Mouse (Mus musculus): ENCODE measurements at regions not wholly inside any gene's neighbourhood (a gene's known extent, or its start where the extent isn't known, plus 50 kb on each side); places are given as distances from the start of the nearest gene placed in this dataset.
A peak's percentile ranks its signal among the peaks of the same experiment; 100 is the strongest.

DNA sequence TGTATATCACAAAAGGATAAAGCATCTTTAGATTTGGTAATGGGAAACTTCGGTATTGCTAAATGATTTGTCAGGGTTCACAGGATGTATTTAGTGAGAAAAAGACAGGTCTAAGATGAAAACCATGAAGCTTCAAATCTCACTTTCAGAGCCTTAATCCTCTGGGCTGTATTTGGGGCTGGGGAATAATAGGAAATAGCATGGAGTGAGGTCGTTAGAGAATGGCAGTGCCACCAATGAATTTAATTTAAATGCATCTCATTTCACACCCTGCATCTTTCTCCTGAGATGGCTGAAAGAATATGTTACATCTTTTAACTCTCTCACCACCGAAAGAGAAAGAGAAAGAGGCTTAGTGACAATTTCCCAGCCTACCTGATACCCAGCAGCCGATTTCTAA, 1427.2 kb upstream of the Got2 start:
- no peak overlapping the region for H3K4me3 ChIP-seq (ENCODE audit: low read depth, low read length)
- DNase-seq (ENCODE audit: low spot score): no peak
- no peaks in the 10 kb centered on the region for H3K27me3 ChIP-seq (ENCODE audit: control insufficient read depth, insufficient read depth, low read length)
- no peak overlapping the region for H3K9ac ChIP-seq (ENCODE audit: low read length)
- no peak overlapping the region for H3K27ac ChIP-seq (replicated peaks; ENCODE audit: low read depth, low read length)
- no peak for ATAC-seq (ENCODE audit: insufficient number of reproducible peaks, low FRiP score, low TSS enrichment, low read depth)
- WGBS: 71% methylated on average over 4 of the region's 4 CpGs
- H3K4me1 ChIP-seq (ENCODE audit: control insufficient read depth, insufficient read depth, low read length): no peaks in the 10 kb centered on the region
- no peak overlapping the region for H3K4me2 ChIP-seq (ENCODE audit: low read depth, severe bottlenecking)
- no peaks in the 10 kb centered on the region for H3K36me3 ChIP-seq (ENCODE audit: control insufficient read depth, insufficient read depth, low read length)
- no peaks in the 10 kb centered on the region for H3K9me3 ChIP-seq (ENCODE audit: control insufficient read depth, low read length)

DNA sequence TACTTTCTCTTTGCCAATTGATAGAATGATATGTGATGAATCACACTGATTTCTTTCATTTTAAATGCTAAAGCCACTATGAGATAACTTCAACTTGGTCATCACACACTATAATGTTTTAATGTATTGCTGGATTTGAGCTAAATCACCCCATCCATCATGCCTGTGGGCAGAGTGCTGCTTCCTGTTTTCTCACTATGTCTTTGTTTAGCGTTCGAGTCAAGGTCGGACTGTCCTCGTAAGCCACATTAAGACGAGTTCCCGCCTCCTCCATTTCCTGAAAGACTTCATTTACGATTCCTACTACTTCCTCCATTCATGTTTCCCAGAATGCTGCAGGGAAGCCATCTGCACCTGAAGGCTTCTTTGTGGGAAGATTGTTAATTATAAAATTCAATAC, 1420.0 kb upstream of the Got2 start:
- Histone ChIP-seq H3K9me3 (ENCODE audit: control insufficient read depth, low read length) (no peaks in the 10 kb centered on the region), H3K27me3 (ENCODE audit: control insufficient read depth, insufficient read depth, low read length) (no peaks in the 10 kb centered on the region), H3K9ac (ENCODE audit: low read length) (no peak overlapping the region), H3K27ac (replicated peaks; ENCODE audit: low read depth, low read length) (no peak overlapping the region), H3K4me3 (ENCODE audit: low read depth, low read length) (no peak overlapping the region), H3K4me2 (ENCODE audit: low read depth, severe bottlenecking) (no peak overlapping the region), H3K4me1 (ENCODE audit: control insufficient read depth, insufficient read depth, low read length) (no peaks in the 10 kb centered on the region), H3K36me3 (ENCODE audit: control insufficient read depth, insufficient read depth, low read length) (no peaks in the 10 kb centered on the region)
- DNase-seq (ENCODE audit: low spot score) (no peak), ATAC-seq (ENCODE audit: insufficient number of reproducible peaks, low FRiP score, low TSS enrichment, low read depth) (no peak)
- 60% methylated on average over 7 of the region's 7 CpGs for WGBS

DNA sequence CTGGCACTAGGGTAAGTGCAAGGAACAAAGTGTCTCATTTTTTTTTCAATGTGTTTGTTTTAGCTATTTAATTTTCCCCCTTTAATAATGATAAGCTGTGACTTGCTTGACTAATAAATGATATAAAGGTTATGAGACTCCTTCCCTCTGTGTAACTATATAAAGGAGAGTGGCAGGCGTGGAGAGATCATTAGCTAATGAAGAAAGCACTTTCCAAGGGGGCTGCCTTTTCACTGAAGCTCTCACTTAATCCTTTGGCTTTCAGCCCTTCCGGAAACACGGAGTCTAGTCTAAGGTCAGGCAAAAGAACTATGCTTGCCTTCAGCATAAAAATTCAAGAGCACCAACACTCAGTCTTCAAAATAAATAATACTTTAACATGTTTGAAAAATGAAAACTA, 1382.2 kb upstream of the Got2 start:
- Histone ChIP-seq H3K4me3 (ENCODE audit: low read depth, low read length) (no peak overlapping the region), H3K36me3 (ENCODE audit: control insufficient read depth, insufficient read depth, low read length) (no peaks in the 10 kb centered on the region), H3K4me1 (ENCODE audit: control insufficient read depth, insufficient read depth, low read length) (no peaks in the 10 kb centered on the region), H3K9ac (ENCODE audit: low read length) (no peak overlapping the region), H3K27ac (replicated peaks; ENCODE audit: low read depth, low read length) (no peak overlapping the region), H3K27me3 (ENCODE audit: control insufficient read depth, insufficient read depth, low read length) (no peaks in the 10 kb centered on the region), H3K4me2 (ENCODE audit: low read depth, severe bottlenecking) (no peak overlapping the region), H3K9me3 (ENCODE audit: control insufficient read depth, low read length) (no peaks in the 10 kb centered on the region)
- 51% methylated on average over 3 of the region's 3 CpGs for WGBS
- ATAC-seq (ENCODE audit: insufficient number of reproducible peaks, low FRiP score, low TSS enrichment, low read depth) (no peak), DNase-seq (ENCODE audit: low spot score) (no peak)

DNA sequence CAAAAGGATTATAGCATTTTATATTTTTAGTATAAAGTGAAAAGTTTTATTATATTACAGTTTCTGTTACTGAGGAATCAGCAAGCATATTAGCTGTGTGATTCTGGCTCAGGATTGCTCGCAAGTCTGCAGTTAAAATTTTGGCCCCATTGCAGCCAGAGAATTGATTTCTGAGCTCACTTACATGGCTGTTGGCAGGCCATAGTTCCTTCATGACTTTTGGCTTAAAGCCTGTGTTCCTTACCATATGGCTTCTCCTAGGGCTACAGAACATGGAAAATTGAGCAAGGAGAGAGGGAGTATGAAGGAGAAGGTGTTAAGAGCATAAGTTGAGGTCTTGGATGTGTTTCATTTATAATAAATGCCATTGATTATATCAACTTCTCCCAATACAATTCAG, 1372.6 kb upstream of the Got2 start:
- no peak overlapping the region for H3K9ac ChIP-seq (ENCODE audit: low read length)
- H3K4me2 ChIP-seq (ENCODE audit: low read depth, severe bottlenecking): no peak overlapping the region
- H3K36me3 ChIP-seq (ENCODE audit: control insufficient read depth, insufficient read depth, low read length): no peaks in the 10 kb centered on the region
- ATAC-seq (ENCODE audit: insufficient number of reproducible peaks, low FRiP score, low TSS enrichment, low read depth) (no peak), DNase-seq (ENCODE audit: low spot score) (no peak)
- no peak overlapping the region for H3K4me3 ChIP-seq (ENCODE audit: low read depth, low read length)
- H3K9me3 ChIP-seq (ENCODE audit: control insufficient read depth, low read length): no peaks in the 10 kb centered on the region
- H3K27me3 ChIP-seq (ENCODE audit: control insufficient read depth, insufficient read depth, low read length): no peaks in the 10 kb centered on the region
- no peak overlapping the region for H3K27ac ChIP-seq (replicated peaks; ENCODE audit: low read depth, low read length)
- no peaks in the 10 kb centered on the region for H3K4me1 ChIP-seq (ENCODE audit: control insufficient read depth, insufficient read depth, low read length)
- 79% methylated on average over 1 of the region's 1 CpGs for WGBS

DNA sequence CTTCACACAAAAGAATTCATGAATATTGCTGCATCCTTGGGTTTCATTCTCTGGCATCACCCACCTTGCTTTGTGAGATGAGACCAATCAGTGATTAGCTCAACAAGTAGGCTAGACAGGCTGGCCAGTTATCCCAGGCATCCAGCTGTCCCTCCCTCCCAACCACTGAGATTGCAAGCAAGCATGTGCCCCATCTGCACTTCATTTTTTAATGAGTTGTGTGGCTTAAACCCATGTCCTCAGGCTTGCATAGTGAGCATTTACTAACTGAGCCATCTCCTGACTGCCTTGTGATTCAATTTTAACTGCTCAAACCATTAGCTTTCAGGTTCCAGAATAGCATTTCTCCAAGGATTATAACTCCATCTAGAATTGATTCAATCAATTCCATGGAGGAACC, 1365.8 kb upstream of the Got2 start:
- no peaks in the 10 kb centered on the region for H3K27me3 ChIP-seq (ENCODE audit: control insufficient read depth, insufficient read depth, low read length)
- no peak overlapping the region for H3K9ac ChIP-seq (ENCODE audit: low read length)
- no peaks in the 10 kb centered on the region for H3K4me1 ChIP-seq (ENCODE audit: control insufficient read depth, insufficient read depth, low read length)
- H3K9me3 ChIP-seq (ENCODE audit: control insufficient read depth, low read length): no peaks in the 10 kb centered on the region
- no peak overlapping the region for H3K27ac ChIP-seq (replicated peaks; ENCODE audit: low read depth, low read length)
- DNase-seq (ENCODE audit: low spot score) (no peak), ATAC-seq (ENCODE audit: insufficient number of reproducible peaks, low FRiP score, low TSS enrichment, low read depth) (no peak)
- no peaks in the 10 kb centered on the region for H3K36me3 ChIP-seq (ENCODE audit: control insufficient read depth, insufficient read depth, low read length)
- no peak overlapping the region for H3K4me3 ChIP-seq (ENCODE audit: low read depth, low read length)
- H3K4me2 ChIP-seq (ENCODE audit: low read depth, severe bottlenecking): no peak overlapping the region

DNA sequence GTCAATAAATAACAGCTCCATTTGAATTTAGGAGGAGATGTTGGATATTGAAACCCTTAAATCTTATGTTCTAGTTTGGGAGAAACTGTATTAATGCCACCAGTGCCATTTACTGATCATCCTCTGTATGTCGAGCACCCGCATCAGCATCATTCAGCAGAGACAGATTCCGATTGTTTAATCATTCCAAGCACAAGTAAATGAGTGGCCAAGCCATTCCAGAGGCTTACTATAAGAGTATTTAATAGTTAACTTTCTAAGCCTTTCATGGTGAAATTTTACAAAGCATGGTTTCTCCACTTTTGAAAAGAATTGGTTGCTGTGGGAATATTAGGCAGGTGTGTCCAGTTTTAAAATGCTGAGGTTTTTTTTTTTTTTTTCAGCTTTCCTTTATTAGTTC, 1363.9 kb upstream of the Got2 start:
- H3K36me3 ChIP-seq (ENCODE audit: control insufficient read depth, insufficient read depth, low read length): no peaks in the 10 kb centered on the region
- H3K27me3 ChIP-seq (ENCODE audit: control insufficient read depth, insufficient read depth, low read length): no peaks in the 10 kb centered on the region
- WGBS: 81% methylated on average over 3 of the region's 3 CpGs
- H3K27ac ChIP-seq (replicated peaks; ENCODE audit: low read depth, low read length): no peak overlapping the region
- no peak for DNase-seq (ENCODE audit: low spot score)
- no peaks in the 10 kb centered on the region for H3K9me3 ChIP-seq (ENCODE audit: control insufficient read depth, low read length)
- ATAC-seq (ENCODE audit: insufficient number of reproducible peaks, low FRiP score, low TSS enrichment, low read depth): no peak
- no peak overlapping the region for H3K9ac ChIP-seq (ENCODE audit: low read length)
- H3K4me3 ChIP-seq (ENCODE audit: low read depth, low read length): no peak overlapping the region
- H3K4me2 ChIP-seq (ENCODE audit: low read depth, severe bottlenecking): no peak overlapping the region
- H3K4me1 ChIP-seq (ENCODE audit: control insufficient read depth, insufficient read depth, low read length): no peaks in the 10 kb centered on the region

DNA sequence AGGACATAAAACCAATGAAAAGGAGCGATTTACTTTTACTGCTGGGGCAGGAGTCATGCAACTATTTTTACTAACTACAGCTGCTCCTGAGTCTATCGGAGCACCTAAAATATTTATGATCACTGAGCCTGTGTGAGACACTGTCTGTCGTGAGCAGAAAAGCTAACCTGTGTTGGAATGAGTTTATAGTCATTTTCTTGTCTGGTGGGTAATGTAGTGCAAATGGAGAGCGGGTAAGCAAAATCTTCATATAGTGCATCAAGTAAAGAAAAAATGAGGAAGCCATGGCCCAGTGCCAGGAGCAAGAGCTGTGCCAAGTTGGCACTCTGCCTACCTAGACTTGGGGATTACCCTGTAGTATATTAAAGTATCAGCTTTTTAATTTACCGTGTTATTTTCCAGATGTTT, 1363.1 kb upstream of the Got2 start:
- H3K27me3 ChIP-seq (ENCODE audit: control insufficient read depth, insufficient read depth, low read length): no peaks in the 10 kb centered on the region
- no peak overlapping the region for H3K4me3 ChIP-seq (ENCODE audit: low read depth, low read length)
- H3K9me3 ChIP-seq (ENCODE audit: control insufficient read depth, low read length): no peaks in the 10 kb centered on the region
- H3K4me2 ChIP-seq (ENCODE audit: low read depth, severe bottlenecking): no peak overlapping the region
- DNase-seq (ENCODE audit: low spot score) (peak; percentile 31), ATAC-seq (ENCODE audit: insufficient number of reproducible peaks, low FRiP score, low TSS enrichment, low read depth) (peak; percentile 77)
- 36% methylated on average over 5 of the region's 5 CpGs for WGBS
- H3K9ac ChIP-seq (ENCODE audit: low read length): no peak overlapping the region
- no peaks in the 10 kb centered on the region for H3K36me3 ChIP-seq (ENCODE audit: control insufficient read depth, insufficient read depth, low read length)
- no peak overlapping the region for H3K27ac ChIP-seq (replicated peaks; ENCODE audit: low read depth, low read length)
- H3K4me1 ChIP-seq (ENCODE audit: control insufficient read depth, insufficient read depth, low read length): no peaks in the 10 kb centered on the region

DNA sequence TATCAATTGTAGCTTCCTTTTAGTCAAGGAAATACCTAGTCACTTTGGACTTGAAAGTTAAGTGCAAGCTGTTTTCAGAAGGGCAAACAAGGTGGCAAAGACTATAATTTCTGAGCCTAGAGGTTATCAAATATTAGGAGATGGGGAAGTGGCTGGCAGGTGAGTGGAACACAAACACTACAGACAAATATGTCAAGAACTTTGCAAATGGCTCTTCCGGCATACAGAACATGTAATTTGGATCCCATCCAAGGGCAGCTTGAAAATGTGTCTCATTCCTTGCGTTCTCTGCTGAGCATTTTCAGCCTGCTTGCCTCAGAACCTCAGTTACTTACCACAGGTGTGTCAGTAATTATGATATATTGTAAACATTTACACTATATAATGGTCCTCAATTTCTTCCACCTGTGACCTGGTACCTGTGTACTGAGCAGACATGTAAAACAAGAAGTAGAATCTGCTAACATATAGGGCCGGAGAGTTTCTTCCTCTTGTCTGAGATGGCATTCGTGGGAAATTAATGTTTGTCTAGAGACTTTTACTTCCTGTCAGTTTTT, 1346.3 kb upstream of the Got2 start:
- Histone ChIP-seq H3K36me3 (ENCODE audit: control insufficient read depth, insufficient read depth, low read length) (no peaks in the 10 kb centered on the region), H3K4me2 (ENCODE audit: low read depth, severe bottlenecking) (no peak overlapping the region), H3K4me1 (ENCODE audit: control insufficient read depth, insufficient read depth, low read length) (no peaks in the 10 kb centered on the region), H3K9me3 (ENCODE audit: control insufficient read depth, low read length) (no peaks in the 10 kb centered on the region), H3K4me3 (ENCODE audit: low read depth, low read length) (no peak overlapping the region), H3K27ac (replicated peaks; ENCODE audit: low read depth, low read length) (no peak overlapping the region), H3K9ac (ENCODE audit: low read length) (no peak overlapping the region), H3K27me3 (ENCODE audit: control insufficient read depth, insufficient read depth, low read length) (no peaks in the 10 kb centered on the region)
- no peak for DNase-seq (ENCODE audit: low spot score)
- WGBS: 82% methylated on average over 4 of the region's 4 CpGs
- ATAC-seq (ENCODE audit: insufficient number of reproducible peaks, low FRiP score, low TSS enrichment, low read depth): no peak

DNA sequence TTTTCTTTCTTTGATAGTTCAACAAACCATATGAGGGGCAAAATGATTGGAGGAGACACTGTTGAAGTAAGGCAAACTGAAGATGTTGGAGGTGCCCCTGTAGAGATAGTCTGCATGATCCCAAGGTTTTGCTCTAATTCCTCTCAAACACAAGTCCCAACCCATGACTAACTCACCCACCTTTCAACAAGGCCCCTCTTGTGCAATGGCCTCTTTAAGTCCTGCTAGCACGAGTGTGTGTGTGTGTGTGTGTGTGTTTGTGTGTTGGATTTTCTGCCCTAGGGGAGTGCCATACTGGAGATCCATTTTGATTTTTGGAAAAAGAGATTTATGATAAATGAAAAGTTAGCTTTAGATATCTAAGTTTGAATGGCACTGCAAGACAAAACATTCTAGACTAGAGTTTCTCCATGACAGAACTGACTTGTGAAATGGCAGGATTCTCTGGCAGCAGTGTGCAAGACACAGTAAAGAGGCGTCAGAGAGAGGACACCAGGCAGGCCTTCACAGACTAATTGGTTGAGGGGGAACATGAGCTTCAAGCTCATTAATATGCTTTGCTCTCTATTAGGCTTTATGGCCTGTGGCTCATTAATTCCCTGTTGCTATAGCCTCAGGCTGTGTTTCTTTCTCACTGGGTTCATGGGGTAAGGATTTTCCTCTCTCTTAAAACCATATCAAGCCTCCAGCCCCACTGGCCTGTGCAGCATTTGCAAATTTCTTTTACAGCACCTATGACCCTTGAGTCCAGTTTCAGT, 1344.5 kb upstream of the Got2 start:
- no peak overlapping the region for H3K27ac ChIP-seq (replicated peaks; ENCODE audit: low read depth, low read length)
- peak; percentile 42 for DNase-seq (ENCODE audit: low spot score)

More for the DNA sequence above, 1344.5 kb upstream of the Got2 start:
- Histone ChIP-seq H3K4me2 (ENCODE audit: low read depth, severe bottlenecking) (no peak overlapping the region), H3K9me3 (ENCODE audit: control insufficient read depth, low read length) (no peaks in the 10 kb centered on the region), H3K9ac (ENCODE audit: low read length) (no peak overlapping the region), H3K36me3 (ENCODE audit: control insufficient read depth, insufficient read depth, low read length) (no peaks in the 10 kb centered on the region), H3K27me3 (ENCODE audit: control insufficient read depth, insufficient read depth, low read length) (no peaks in the 10 kb centered on the region), H3K4me1 (ENCODE audit: control insufficient read depth, insufficient read depth, low read length) (no peaks in the 10 kb centered on the region), H3K4me3 (ENCODE audit: low read depth, low read length) (no peak overlapping the region)
- WGBS: 49% methylated on average over 2 of the region's 2 CpGs
- ATAC-seq (ENCODE audit: insufficient number of reproducible peaks, low FRiP score, low TSS enrichment, low read depth): peak; percentile 70; the same call in 1 of the 2 replicates
